ENCODE assay signal across 8 mouse cellular contexts in genomic region chr10:79116125-79116849, GRCm38 (mm10). TPM values are rescaled to one million over a fixed set of nuclear protein-coding genes. Genes with fewer than 3 reads are reported as not detected.
A peak's percentile ranks its signal among the peaks of the same experiment; 100 is the strongest.
DNase-seq lines count a peak whose midpoint lies in the region; ATAC-seq and TF ChIP-seq lines count a peak whose summit lies in the region.
"Had no signal": no experiment of that assay in that cellular context is flagged by ENCODE, and none has a peak within 500 bp of the region (broad histone marks: within the 10 kb centered on the region; RNA-seq: fewer than 3 reads in every experiment).

No protein-coding gene starts in this region.

- H3K9ac ChIP-seq in forebrain, embryonic 11.5 days (ENCODE audit: low read length), result no peak overlapping the region
- H3K9ac ChIP-seq: liver, embryonic 15.5 days had no signal

- no peaks in the 10 kb centered on the region for H3K4me1 ChIP-seq in forebrain, embryonic 11.5 days (replicated peaks; ENCODE audit: control insufficient read depth, insufficient read depth, low read length)
- no peaks in the 10 kb centered on the region; the same call in 1 of the 2 replicates for H3K4me1 ChIP-seq in hindbrain, embryonic 10.5 days (replicated peaks)
- H3K4me1 ChIP-seq: liver, embryonic 15.5 days had no signal

- no peaks in the 10 kb centered on the region for H3K36me3 ChIP-seq in forebrain, embryonic 11.5 days (ENCODE audit: control insufficient read depth, insufficient read depth, low read length)
- no peaks in the 10 kb centered on the region for H3K36me3 ChIP-seq in hindbrain, embryonic 10.5 days
- H3K36me3 ChIP-seq: liver, embryonic 15.5 days had no signal

- no peak for TF ChIP-seq POLR2A in brain, embryonic 14.5 days (IDR thresholded peaks at IDR 0.05; ENCODE audit: borderline replicate concordance, extremely low read depth, insufficient read depth, insufficient read length, poor library complexity, severe bottlenecking)

- ATAC-seq in forebrain, embryonic 11.5 days (replicated peaks; ENCODE audit: low FRiP score), result peak; percentile 70

- no peak overlapping the region for H3K4me3 ChIP-seq in forebrain, embryonic 11.5 days (ENCODE audit: low read depth, low read length)
- no peak overlapping the region for H3K4me3 ChIP-seq in hindbrain, embryonic 10.5 days
- H3K4me3 ChIP-seq in layer of hippocampus, adult 2 months, result no peak overlapping the region
- H3K4me3 ChIP-seq: liver, embryonic 15.5 days had no signal

- no peak overlapping the region for H3K4me2 ChIP-seq in forebrain, embryonic 11.5 days (ENCODE audit: low read depth, low read length, severe bottlenecking)
- H3K4me2 ChIP-seq: liver, embryonic 15.5 days had no signal

- H3K27me3 ChIP-seq in forebrain, embryonic 11.5 days (ENCODE audit: control insufficient read depth, insufficient read depth, low read length), result no peaks in the 10 kb centered on the region
- H3K27me3 ChIP-seq in hindbrain, embryonic 10.5 days (ENCODE audit: insufficient read depth, poor library complexity, severe bottlenecking), result no peaks in the 10 kb centered on the region
- H3K27me3 ChIP-seq: liver, embryonic 15.5 days had no signal

- no peak overlapping the region for H3K27ac ChIP-seq in forebrain, embryonic 11.5 days (ENCODE audit: low read depth, low read length)
- H3K27ac ChIP-seq in hindbrain, embryonic 10.5 days, result no peak overlapping the region
- no peak overlapping the region for H3K27ac ChIP-seq in layer of hippocampus, adult 2 months
- H3K27ac ChIP-seq: liver, embryonic 15.5 days had no signal

- peak; percentile 63; the same call in 1 of the 2 replicates for TF ChIP-seq CTCF in brain, embryonic 14.5 days (IDR thresholded peaks at IDR 0.05; ENCODE audit: borderline replicate concordance, extremely low read depth, insufficient read depth, insufficient read length)
- TF ChIP-seq CTCF in layer of hippocampus, adult 2 months (conservative IDR thresholded peaks at IDR 0.05), result peak; percentile 83

- H3K9me3 ChIP-seq in forebrain, embryonic 11.5 days (ENCODE audit: control insufficient read depth, low read length), result no peaks in the 10 kb centered on the region
- no peaks in the 10 kb centered on the region for H3K9me3 ChIP-seq in hindbrain, embryonic 10.5 days
- H3K9me3 ChIP-seq: liver, embryonic 15.5 days had no signal

- WGBS in forebrain, embryonic 11.5 days, result 57% methylated on average over 4 of the region's 4 CpGs
- WGBS in hindbrain, embryonic 10.5 days, result 50% methylated on average over 4 of the region's 4 CpGs

- peak; percentile 93 for DNase-seq in NIH3T3 (ENCODE audit: low read depth)
- peak; percentile 86 for DNase-seq in brain, embryonic 14.5 days (ENCODE audit: low read depth)
- peak; percentile 59 for DNase-seq in forebrain, embryonic 11.5 days (ENCODE audit: low spot score)
- peak; percentile 43 for DNase-seq in hindbrain, embryonic 10.5 days (ENCODE audit: low spot score)
- DNase-seq in layer of hippocampus, adult 2 months (ENCODE audit: low spot score in 2 of 2), result peak; percentile 26 to 61
- peak; percentile 57 for DNase-seq in lung, postnatal 25 days (ENCODE audit: low spot score)
- DNase-seq in right cerebral cortex, adult 2 months (ENCODE audit: low spot score in 2 of 2), result peak; percentile 54 to 62

RNA-seq across cellular contexts. Expression of gene 2610008E11Rik, which starts 18.9 kb away (rescaled TPM):
- 18.9 and 29.3 TPM in 2 replicates for polyA plus RNA-seq in brain, embryonic 14.5 days (2012; rRNA removed)
- 34.3 and 36.4 TPM in 2 replicates for polyA plus RNA-seq in forebrain, embryonic 11.5 days (2014; fragmentation: Nextera tagmentation; extraction: Ambion mirVana)
- polyA plus RNA-seq in hindbrain, embryonic 10.5 days (2016; fragmentation: Nextera tagmentation; extraction: Ambion mirVana), result 31.4 and 32.0 TPM in 2 replicates
- 10 to 100 TPM; 22.3 to 28.0 TPM for total RNA-seq in layer of hippocampus, adult 2 months (2021)

RNA-seq across cellular contexts. Expression of gene Vmn2r80, which starts 32.3 kb away (rescaled TPM):
- not detected in 2 replicates for polyA plus RNA-seq in brain, embryonic 14.5 days (2012; rRNA removed)
- not detected in 2 replicates for polyA plus RNA-seq in forebrain, embryonic 11.5 days (2014; fragmentation: Nextera tagmentation; extraction: Ambion mirVana)
- not detected in 2 replicates for polyA plus RNA-seq in hindbrain, embryonic 10.5 days (2016; fragmentation: Nextera tagmentation; extraction: Ambion mirVana)
- total RNA-seq in layer of hippocampus, adult 2 months (2021), result not detected
- polyA plus RNA-seq: liver, embryonic 15.5 days had no signal

Comparison
In these comparisons a context has a peak if more than half of its experiments do, and no peak if none do; other contexts are left out.
1. DNase-seq: peak in every context shown above with its lines; median percentile 93 in NIH3T3; 86 in brain, embryonic 14.5 days; 59 in forebrain, embryonic 11.5 days; 58 in right cerebral cortex, adult 2 months; 57 in lung, postnatal 25 days; 44 in layer of hippocampus, adult 2 months; 43 in hindbrain, embryonic 10.5 days.